Mouse (Mus musculus) gastrocnemius, postnatal 10 days (tissue): ENCODE data around the gene Trim8. TPM values are rescaled to one million over a fixed set of nuclear protein-coding genes. Genes with fewer than 3 reads are reported as not detected.

ENCODE experiments used
- DNase-seq: peaks from one replicate; pipeline ENCODE4 v3.0.0; 2021; ENCODE audit warnings: mixed read lengths
- long read RNA-seq, 2 experiments: library from polyadenylated mRNA; stranded (forward); transcript quantifications; one replicate each; pipeline ENCODE4 v2.0.0; 2021
- total RNA-seq, 2 experiments: library from RNA; stranded (reverse); gene quantifications; 2 replicates each; pipeline ENCODE4 v1.2.3; 2021

The Trim8 gene
- total RNA-seq: 10 to 100 TPM; 26.1 to 29.7 TPM
- long read RNA-seq, experiment 1, transcript Trim8-201 (6 exons, 3,580 nt): major isoform, 65 of 73 reads
- long read RNA-seq, experiment 1, partial matches to known transcripts: 5 of 73 reads
- long read RNA-seq, experiment 1, other reads (novel, unspliced or antisense): 3 of 73 reads
- long read RNA-seq, experiment 2, transcript Trim8-201 (6 exons, 3,580 nt): major isoform, 54 of 63 reads
- long read RNA-seq, experiment 2, partial matches to known transcripts: 0 of 63 reads
- long read RNA-seq, experiment 2, other reads (novel, unspliced or antisense): 9 of 63 reads

- peak; percentile 80 for DNase-seq
Measured at GRCm38 (mm10) chr19:46501401-46502068, at the start of gene Trim8. TSS of gene Trim8 (plus strand) at chr19:46501702.

- DNase-seq: peak; percentile 55
Measured at GRCm38 (mm10) chr19:46452052-46452827, 49.3 kb upstream of the Trim8 start.

- no peak for DNase-seq
Measured at GRCm38 (mm10) chr19:46452916-46453315, 48.6 kb upstream of the Trim8 start.

GRCm38 (mm10) chr19:46454126-46454880, 47.2 kb upstream of the Trim8 start:
- no peak for DNase-seq

- no peak for DNase-seq
Measured at GRCm38 (mm10) chr19:46455032-46455431, 46.5 kb upstream of the Trim8 start.

- DNase-seq: no peak
Measured at GRCm38 (mm10) chr19:46455556-46455955, 45.9 kb upstream of the Trim8 start.

GRCm38 (mm10) chr19:46456018-46456735, 45.3 kb upstream of the Trim8 start:
- no peak for DNase-seq

- DNase-seq: no peak
Measured at GRCm38 (mm10) chr19:46457798-46458197, 43.7 kb upstream of the Trim8 start.

- DNase-seq: no peak
Measured at GRCm38 (mm10) chr19:46459256-46459655, 42.2 kb upstream of the Trim8 start.

GRCm38 (mm10) chr19:46459889-46460288, 41.6 kb upstream of the Trim8 start:
- no peak for DNase-seq

- no peak for DNase-seq
Measured at GRCm38 (mm10) chr19:46462574-46462973, 38.9 kb upstream of the Trim8 start.

- DNase-seq: no peak
Measured at GRCm38 (mm10) chr19:46463446-46463845, 38.1 kb upstream of the Trim8 start.

GRCm38 (mm10) chr19:46466160-46466559, 35.3 kb upstream of the Trim8 start:
- no peak for DNase-seq

- no peak for DNase-seq
Measured at GRCm38 (mm10) chr19:46467051-46467503, 34.4 kb upstream of the Trim8 start.

GRCm38 (mm10) chr19:46470364-46471240, 30.9 kb upstream of the Trim8 start:
- no peak for DNase-seq

GRCm38 (mm10) chr19:46471324-46472093, 30.0 kb upstream of the Trim8 start:
- no peak for DNase-seq

GRCm38 (mm10) chr19:46477432-46477845, 24.1 kb upstream of the Trim8 start:
- peak; percentile 28 for DNase-seq

GRCm38 (mm10) chr19:46478242-46478641, 23.3 kb upstream of the Trim8 start:
- peak; percentile 61 for DNase-seq

- DNase-seq: peak; percentile 45
Measured at GRCm38 (mm10) chr19:46478826-46479225, 22.7 kb upstream of the Trim8 start.
